Mouse (Mus musculus): ENCODE results near the gene Setd3. TPM values are rescaled to one million over a fixed set of nuclear protein-coding genes. Genes with fewer than 3 reads are reported as not detected.

Gene Setd3
- 100 to 1,000 TPM in 1 of 2 experiments, 10 to 100 TPM in 1; 92.1 to 116 TPM for polyA plus RNA-seq (2017; shearing (Covaris generic))

DNA sequence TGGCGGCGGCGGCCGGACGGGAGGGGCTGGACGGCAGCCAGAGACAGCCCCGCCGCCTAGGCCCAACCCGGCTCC is at the start of gene Setd3:
Gene Setd3, minus strand, starts transcription at position 69 of the 75 bp plus-strand sequence.

DNA sequence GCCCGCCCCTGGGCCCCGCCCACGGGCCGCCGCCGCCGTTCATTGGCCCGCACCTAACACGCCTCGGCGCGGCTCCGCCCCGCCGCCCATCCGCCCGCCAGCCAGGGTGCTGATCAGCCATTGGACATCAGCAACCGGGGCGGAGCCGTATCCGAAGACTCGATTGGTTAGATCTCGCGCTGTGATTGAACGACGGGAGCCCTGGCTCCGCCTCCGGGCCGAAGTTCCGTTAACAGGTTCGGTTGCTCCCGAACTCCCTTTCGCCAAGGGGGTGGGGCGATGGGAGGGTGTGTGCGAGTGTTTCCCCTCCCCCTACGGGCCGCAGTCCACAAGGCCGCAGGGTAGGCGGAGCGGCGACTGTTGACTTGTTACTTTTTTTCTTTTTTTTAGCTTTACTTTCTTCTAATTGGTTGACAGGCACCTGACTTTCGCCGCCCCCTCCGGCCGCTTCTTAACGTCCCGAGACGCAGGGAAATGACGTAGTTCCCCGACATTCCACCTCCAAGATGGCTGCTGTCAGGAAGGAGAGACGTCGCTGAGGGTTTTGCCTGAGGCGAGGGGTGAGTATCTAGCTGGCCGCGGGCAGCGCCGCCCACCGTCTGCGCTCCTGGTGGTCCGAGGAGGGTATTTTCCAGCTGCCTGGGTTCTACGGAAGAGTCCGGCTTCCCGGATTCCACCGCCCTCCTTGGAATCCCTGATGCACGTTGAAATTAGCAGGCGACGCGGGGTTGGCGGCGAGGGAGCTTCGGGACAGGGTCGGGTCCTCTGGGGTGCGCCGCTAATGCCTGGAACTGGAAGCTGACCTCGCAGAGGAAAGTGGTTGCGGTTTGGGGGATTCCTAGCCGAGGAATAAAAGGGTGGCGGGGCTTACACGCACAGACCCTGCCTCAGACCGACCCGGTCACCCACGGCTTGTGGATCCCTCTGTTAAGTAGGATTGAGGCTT is 480 bp upstream of the Setd3 start, which contains the start of gene Ccnk:
Gene Ccnk, plus strand, starts transcription at position 259 of the 946 bp plus-strand sequence.

Other genes with a start within 250 kb of the Setd3 start
- gene Bcl11b, start 175.7 kb downstream of the Setd3 start, polyA plus RNA-seq (2017; shearing (Covaris generic)): 100 to 1,000 TPM; 293 to 344 TPM
- 1 to 10 TPM; 3.1 to 3.3 TPM for gene Ccnk, start 265 bp upstream of the Setd3 start, polyA plus RNA-seq (2017; shearing (Covaris generic))
- under 1 TPM; 0.28 to 0.29 TPM for gene Ccdc85c, start 96.1 kb upstream of the Setd3 start, polyA plus RNA-seq (2017; shearing (Covaris generic))
- under 1 TPM in 1 of 2 experiments, not detected in 1; 0.60 TPM for gene Hhipl1, start 127.0 kb upstream of the Setd3 start, polyA plus RNA-seq (2017; shearing (Covaris generic))
- gene Cyp46a1, start 155.1 kb upstream of the Setd3 start, polyA plus RNA-seq (2017; shearing (Covaris generic)): 1 to 10 TPM in 1 of 2 experiments, not detected in 1; 3.3 TPM
- 1 to 10 TPM; 1.0 to 1.7 TPM for gene Eml1, start 191.6 kb upstream of the Setd3 start, polyA plus RNA-seq (2017; shearing (Covaris generic))

Data from inflammation-experienced regulatory T-cells (primary cell).